Mouse (Mus musculus) kidney, postnatal 14 days (tissue): ENCODE measurements around the gene Gm17334.

Source experiments
- DNase-seq: peaks from one replicate; pipeline ENCODE4 v3.0.0; 2022; ENCODE audit warnings: mixed read lengths

The Gm17334 gene

GRCm38 (mm10) chr11:53773087-53773486 lies at the start of gene Gm17334:
Gm17334 (minus strand) TSS chr11:53773187.
- no peak for DNase-seq

DNA sequence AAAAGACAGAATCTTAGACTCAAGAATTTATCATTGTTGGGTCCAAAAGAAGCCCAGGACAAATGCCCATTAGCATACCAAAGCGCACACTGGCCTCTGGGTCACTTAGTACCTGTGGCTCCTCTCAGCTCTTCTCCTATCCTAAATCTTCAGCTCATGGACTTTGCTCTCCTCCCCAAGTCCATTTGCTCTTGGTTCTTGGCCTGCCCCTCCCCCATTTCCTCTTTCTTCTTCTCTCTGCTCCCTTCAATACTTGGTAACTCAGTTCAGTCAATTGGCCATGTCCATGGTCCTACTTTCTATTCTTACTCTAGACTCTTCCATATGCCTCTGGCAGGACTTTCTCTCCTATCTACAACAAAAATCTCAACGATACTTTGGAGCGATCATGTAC lies 49.0 kb upstream of the Gm17334 start:
- no peak for DNase-seq

DNA sequence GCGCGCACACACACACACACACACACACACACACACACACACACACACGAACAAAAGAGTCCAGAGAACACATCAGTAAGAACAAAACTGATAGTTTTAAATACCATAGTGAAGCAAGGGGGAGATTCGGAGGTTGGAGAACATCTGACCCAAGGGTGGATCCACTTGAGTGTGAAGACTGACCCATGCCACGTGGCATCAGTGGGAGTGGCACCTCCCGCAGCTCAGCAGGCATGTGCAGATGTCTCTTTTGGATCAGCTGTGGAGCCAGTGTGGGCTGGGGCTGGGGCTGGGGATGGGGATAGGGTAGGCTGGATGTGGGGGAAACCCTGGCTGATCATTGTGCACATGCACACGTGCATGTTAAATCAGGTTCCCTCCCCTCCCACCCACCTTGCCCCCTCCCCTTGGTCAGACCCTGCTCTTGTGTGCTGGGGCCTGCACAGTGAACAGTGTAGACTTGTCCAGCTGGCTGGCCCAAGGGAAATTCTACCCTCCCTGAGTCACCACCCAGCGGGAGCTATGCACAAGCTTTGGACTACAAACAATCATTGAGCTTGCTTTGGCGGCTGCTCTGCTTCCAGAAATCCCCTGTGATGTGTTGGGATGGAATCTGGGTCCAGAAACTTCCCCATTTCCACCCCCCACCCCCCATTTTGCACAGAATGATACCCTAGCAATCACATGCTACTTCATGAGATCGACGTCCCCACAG lies 48.4 kb upstream of the Gm17334 start:
- DNase-seq, result no peak

GRCm38 (mm10) chr11:53820516-53821170 lies 47.7 kb upstream of the Gm17334 start:
- DNase-seq, result no peak

- no peak for DNase-seq
Measured at GRCm38 (mm10) chr11:53819511-53819910, 46.5 kb upstream of the Gm17334 start.

DNA sequence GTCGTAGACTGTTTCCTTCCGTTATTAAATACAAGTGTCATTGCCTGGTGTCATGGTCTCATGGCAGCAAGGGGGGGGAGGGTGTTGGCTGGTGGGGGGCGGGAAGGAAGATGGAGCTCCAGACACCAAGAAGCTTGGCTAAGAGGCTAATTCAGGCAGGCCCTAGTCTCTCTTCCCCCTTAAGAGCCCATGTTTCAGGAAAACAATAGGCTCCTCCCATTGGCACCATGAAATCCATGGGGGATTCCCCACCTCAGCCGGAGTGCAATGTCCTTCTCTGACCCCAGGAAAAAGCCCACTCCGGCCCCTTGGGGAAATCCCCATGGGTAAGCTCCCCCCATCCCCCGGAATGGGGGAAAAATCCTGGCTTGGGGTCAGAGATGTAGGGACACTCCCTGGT lies 45.8 kb upstream of the Gm17334 start:
- DNase-seq, result peak; percentile 56

DNA sequence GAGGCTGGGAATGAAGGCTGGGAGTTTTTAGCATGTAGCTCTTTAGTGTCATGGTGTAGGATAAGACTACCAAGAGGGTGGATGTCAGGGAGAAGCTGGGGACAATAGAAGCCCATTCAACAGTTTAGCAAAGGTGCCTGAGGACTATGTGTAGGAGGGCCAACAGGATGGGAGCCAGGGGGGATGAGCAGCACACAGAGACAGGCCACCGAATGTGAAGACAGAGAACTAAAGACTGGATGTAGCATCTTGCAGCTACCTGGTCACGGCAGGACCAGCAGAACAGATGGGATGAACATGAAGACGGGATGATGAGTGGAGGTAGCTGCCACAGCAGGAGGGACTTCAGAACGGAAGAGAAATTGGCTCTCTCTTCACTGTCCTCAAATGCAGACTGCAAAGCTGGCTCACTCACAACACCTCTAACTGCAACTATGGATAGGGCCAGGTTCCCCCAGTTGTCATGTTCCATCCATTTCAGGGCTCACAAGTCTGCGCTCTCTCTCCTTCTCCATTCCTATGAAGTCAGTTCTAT lies 43.9 kb upstream of the Gm17334 start:
- no peak for DNase-seq

- DNase-seq, result no peak
Measured at GRCm38 (mm10) chr11:53814810-53815209, 41.8 kb upstream of the Gm17334 start.

DNA sequence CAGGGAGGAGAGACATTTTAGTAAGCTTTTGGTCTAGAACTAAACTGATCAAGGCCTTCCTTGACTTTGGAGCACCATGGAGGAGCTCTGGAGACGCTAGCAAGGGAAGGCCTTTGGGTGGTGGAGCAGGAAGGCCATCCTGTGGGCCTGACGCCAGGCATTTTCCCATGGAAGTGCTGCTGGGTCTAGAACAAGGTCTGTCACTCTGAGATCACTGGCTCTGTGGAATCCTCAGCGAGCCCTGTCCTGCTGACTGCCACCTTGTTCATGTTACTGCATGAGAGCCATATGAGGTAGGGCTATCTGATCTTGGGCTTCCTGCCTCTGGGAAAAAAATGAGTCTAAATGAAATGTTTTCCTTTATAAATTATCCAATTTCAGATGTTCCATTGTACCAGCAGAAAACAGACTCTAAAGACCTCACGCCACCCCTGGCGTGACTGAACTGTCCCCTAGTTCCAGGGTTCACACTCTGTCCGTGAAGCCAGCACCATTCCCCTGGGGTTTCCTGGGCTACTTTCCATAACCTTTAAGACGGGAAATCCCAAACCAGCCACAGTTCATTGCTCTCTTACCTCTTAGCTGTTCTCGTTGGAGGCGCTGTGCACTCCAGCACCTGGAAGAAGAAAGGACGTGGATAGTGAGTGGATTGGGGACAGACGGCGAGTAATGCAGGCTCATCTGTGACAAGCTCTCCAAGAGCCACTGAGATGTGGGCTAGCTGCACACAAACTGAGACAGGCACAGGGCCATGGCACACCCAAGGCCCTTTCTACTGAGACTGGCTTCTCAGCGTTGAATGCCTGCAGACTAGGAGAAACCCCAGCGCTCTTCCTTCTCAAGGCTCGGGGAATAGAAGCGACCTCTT lies 40.2 kb upstream of the Gm17334 start:
- peak; percentile 79 for DNase-seq

- no peak for DNase-seq
Measured at GRCm38 (mm10) chr11:53811312-53811711, 38.3 kb upstream of the Gm17334 start.

DNA sequence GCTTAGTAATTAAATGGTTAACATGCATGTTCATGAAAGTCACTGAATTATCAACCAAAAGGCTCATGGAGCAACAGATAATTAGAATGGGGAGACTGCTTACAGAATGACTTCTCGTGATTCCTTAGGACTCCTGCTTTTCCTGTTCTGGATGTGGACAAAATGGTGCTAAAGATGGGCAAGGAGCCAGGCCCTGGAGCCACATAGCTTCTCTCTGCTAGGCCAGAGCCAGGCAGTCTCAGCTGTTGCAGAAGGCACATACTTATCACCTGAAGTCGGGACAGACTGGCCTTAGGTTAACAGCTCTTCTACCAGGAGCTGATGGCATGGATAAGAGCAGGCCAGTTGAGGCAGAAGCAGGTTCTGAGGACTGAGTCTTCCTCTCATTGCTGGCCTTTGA lies 37.8 kb upstream of the Gm17334 start:
- no peak for DNase-seq

GRCm38 (mm10) chr11:53810156-53810555 lies 37.2 kb upstream of the Gm17334 start:
- DNase-seq, result no peak

GRCm38 (mm10) chr11:53809354-53809753 lies 36.4 kb upstream of the Gm17334 start:
- DNase-seq, result no peak

- DNase-seq, result peak; percentile 66
Measured at GRCm38 (mm10) chr11:53805786-53806185, 32.8 kb upstream of the Gm17334 start.

DNA sequence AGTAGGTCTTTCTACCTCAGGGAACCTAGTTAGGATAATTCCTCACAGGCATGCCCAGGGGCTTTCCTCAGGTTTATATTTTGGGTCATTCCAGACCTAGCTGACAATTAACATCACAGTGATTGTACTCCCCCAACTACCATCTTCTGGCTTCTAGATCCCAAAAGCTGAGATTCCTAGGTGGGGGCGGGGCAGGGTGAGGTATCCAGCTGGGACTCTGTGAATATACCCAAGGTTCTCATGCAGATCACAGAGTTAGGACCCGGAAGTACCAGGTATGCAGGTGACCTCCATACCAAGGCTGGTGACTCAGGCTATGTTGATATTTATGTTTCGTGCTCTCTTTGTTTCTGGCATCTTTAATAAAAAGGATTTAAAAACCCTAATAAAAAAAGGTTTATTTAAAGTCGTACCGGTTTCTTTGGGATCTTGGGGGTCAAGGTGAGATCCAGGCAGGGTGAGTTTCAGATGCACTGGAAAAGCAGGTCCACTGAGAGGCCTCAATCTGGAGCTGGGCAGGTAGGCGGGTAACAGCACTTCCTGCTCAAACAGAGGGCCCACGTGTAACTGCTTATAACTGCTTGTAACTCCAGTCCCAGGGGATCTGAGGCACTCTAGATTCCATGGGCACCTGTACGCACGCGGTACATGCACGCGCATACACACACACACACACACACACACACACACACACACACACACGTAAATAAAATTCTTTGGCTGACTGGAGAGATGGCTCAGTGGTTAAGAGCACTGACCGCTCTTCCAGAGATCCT lies 31.8 kb upstream of the Gm17334 start:
- DNase-seq, result no peak

DNA sequence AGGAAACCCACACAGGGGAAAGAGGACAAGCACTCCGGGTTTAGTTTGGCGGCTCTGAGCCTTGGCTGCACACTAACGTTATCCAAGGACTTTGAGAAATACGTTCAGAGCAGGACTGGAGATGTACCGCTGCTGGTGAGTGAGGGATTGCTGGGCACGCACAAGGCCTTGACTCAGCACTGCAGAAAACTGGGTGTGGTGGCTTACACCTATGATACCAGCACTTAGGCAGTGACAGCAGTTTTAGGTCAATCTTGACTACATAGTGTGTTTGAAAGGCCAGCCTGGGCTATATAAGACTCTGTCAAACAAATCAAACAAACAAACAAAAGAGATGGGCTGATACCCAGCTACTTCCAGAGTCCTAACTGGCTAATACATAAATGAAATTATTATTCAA lies 30.5 kb upstream of the Gm17334 start:
- DNase-seq, result no peak

DNA sequence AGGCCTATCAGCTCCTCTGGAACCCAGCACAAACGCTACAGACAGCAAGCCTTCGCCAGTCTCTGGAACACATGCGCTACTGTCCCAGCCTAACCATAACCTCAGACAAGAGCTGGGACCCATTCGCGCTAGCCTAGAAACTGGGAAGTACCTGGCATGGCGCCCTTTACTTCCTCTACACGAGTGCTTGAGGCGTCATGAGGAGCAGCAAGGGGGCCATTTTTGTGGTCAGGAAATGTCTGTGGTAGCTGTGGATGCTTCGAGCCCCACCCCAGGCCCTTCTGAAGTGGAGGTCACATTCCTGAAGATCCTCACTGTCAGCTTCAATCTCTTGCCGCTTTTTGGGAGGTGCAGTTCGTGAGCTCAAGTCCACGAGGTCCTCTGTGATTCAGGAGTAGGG lies 30.1 kb upstream of the Gm17334 start:
- DNase-seq, result peak; percentile 38

GRCm38 (mm10) chr11:53800975-53801374 lies 28.0 kb upstream of the Gm17334 start:
- DNase-seq, result no peak

DNA sequence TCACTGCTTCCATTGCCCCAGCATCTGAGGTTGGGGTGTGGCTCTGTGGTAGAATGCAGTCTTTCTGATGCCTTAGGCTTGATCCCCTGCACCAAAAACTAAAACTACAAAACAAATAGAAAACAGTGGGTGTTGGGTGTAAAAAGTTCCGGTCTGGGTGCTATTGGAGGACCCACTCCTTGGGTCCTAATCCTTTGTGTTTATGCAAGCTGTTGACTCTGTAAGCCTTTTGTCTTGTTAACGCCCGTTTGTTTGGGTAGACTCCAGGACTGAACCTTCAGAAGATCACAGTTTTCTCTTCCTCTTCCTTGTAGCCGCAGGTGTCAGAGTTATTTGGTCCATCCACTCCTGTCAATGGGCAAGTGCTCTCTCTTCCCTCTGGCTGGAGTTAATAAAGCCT lies 27.0 kb upstream of the Gm17334 start:
- DNase-seq, result no peak

GRCm38 (mm10) chr11:53798041-53798711 lies 25.2 kb upstream of the Gm17334 start:
- no peak for DNase-seq

GRCm38 (mm10) chr11:53797386-53797920 lies 24.5 kb upstream of the Gm17334 start:
- no peak for DNase-seq
